Mouse (Mus musculus) embryonic facial prominence, embryonic 14.5 days (tissue): ENCODE results near the gene Ciz1. TPM values are rescaled to one million over a fixed set of nuclear protein-coding genes. Genes with fewer than 3 reads are reported as not detected.
A peak's percentile ranks its signal among the peaks of the same experiment; 100 is the strongest.

Source experiments
- ATAC-seq: fragments of 200-750 bp; cut with Nextera tagmentation; 2 replicates; pipeline ENCODE4 v1.8.0; 2017; ENCODE audit warnings: low read depth, moderate number of reproducible peaks, moderate TSS enrichment
- DNase-seq: peaks from one replicate; pipeline ENCODE4 v3.0.0-alpha.2; 2015; ENCODE audit warnings: low spot score
- H3K27ac ChIP-seq: fragments of 300-500 bp; sonication (generic); replicated peaks from 2 replicates; pipeline ENCODE4 v1.5.1; 2014; ENCODE audit warnings: low read depth, mild to moderate bottlenecking, low read length, moderate library complexity
- H3K27me3 ChIP-seq: fragments of 300-500 bp; sonication (generic); replicated peaks from 2 replicates; pipeline ENCODE4 v1.6.1; 2014; ENCODE audit warnings: low read length; ENCODE audit not compliant: control insufficient read depth, insufficient read depth
- H3K36me3 ChIP-seq: fragments of 300-500 bp; sonication (generic); 2 replicates; pipeline ENCODE4 v1.6.1; 2014; ENCODE audit warnings: low read length, mixed read lengths; ENCODE audit not compliant: control insufficient read depth, insufficient read depth
- H3K4me1 ChIP-seq: fragments of 300-500 bp; sonication (generic); 2 replicates; pipeline ENCODE4 v1.6.1; 2014; ENCODE audit warnings: antibody characterized with exemption, low read length; ENCODE audit not compliant: control insufficient read depth, insufficient read depth
- H3K4me2 ChIP-seq: fragments of 300-500 bp; sonication (generic); 2 replicates; pipeline ENCODE4 v1.6.1; 2014; ENCODE audit warnings: low read depth, mild to moderate bottlenecking, low read length, moderate library complexity, mixed read lengths
- H3K4me3 ChIP-seq: fragments of 300-500 bp; sonication (generic); 2 replicates; pipeline ENCODE4 v1.5.1; 2014; ENCODE audit warnings: low read depth, mild to moderate bottlenecking, low read length
- H3K9ac ChIP-seq: fragments of 300-500 bp; sonication (generic); 2 replicates; pipeline ENCODE4 v1.6.1; 2014; ENCODE audit warnings: low read depth, mild to moderate bottlenecking, low read length, moderate library complexity, mixed read lengths
- H3K9me3 ChIP-seq: fragments of 300-500 bp; sonication (generic); 2 replicates; pipeline ENCODE4 v1.6.1; 2016; ENCODE audit warnings: low read length; ENCODE audit not compliant: control insufficient read depth
- WGBS: fragments of 180-500 bp; shearing (Covaris S2); extraction: QIAGEN DNeasy Blood & Tissue Kit; methylation state at CpG from one replicate; pipeline ENCODE4 v1.1.7; 2014; 5-methylcytosine and 5-hydroxymethylcytosine counted together
- polyA plus RNA-seq: library from polyadenylated mRNA; unstranded; fragments of >200 nt; fragmentation: Nextera tagmentation; extraction: Ambion mirVana; gene quantifications from 2 replicates; pipeline ENCODE4 v1.2.1, GENCODE M21; 2014

Gene Ciz1
- polyA plus RNA-seq, 1 experiment from 2014 or later = 48.0 TPM

GRCm38 (mm10) chr2:32374191-32374590 is 22.1 kb downstream of the Ciz1 start:
- ATAC-seq (no peak), DNase-seq (no peak)
- Histone ChIP-seq H3K27ac (no peak overlapping the region), H3K36me3 (peaks cover 95% of the 10 kb centered on the region), H3K9ac (no peak overlapping the region), H3K4me1 (no peaks in the 10 kb centered on the region), H3K27me3 (no peaks in the 10 kb centered on the region), H3K4me3 (no peak overlapping the region), H3K4me2 (no peak overlapping the region), H3K9me3 (no peaks in the 10 kb centered on the region)
- 77% methylated on average over 10 of the region's 10 CpGs for WGBS

GRCm38 (mm10) chr2:32375317-32375940 is 23.3 kb downstream of the Ciz1 start:
- Histone ChIP-seq H3K9me3 (no peaks in the 10 kb centered on the region), H3K4me3 (no peak overlapping the region), H3K27ac (no peak overlapping the region), H3K4me1 (no peaks in the 10 kb centered on the region), H3K4me2 (no peak overlapping the region), H3K27me3 (no peaks in the 10 kb centered on the region), H3K9ac (no peak overlapping the region), H3K36me3 (peaks cover 90% of the 10 kb centered on the region)
- 93% methylated on average over 13 of the region's 13 CpGs for WGBS
- ATAC-seq (peak; percentile 17; the same call in 1 of the 2 replicates), DNase-seq (no peak)

GRCm38 (mm10) chr2:32376963-32377362 is 24.8 kb downstream of the Ciz1 start:
- 92% methylated on average over 8 of the region's 10 CpGs for WGBS
- H3K27me3 ChIP-seq = no peaks in the 10 kb centered on the region
- H3K4me3 ChIP-seq = no peak overlapping the region
- DNase-seq (no peak), ATAC-seq (no peak)
- no peaks in the 10 kb centered on the region for H3K4me1 ChIP-seq
- no peak overlapping the region for H3K27ac ChIP-seq
- H3K36me3 ChIP-seq = peaks cover 75% of the 10 kb centered on the region
- no peaks in the 10 kb centered on the region for H3K9me3 ChIP-seq
- no peak overlapping the region for H3K9ac ChIP-seq
- no peak overlapping the region for H3K4me2 ChIP-seq

- H3K27ac ChIP-seq = no peak overlapping the region
- 92% methylated on average over 7 of the region's 7 CpGs for WGBS
- ATAC-seq (no peak), DNase-seq (no peak)
- H3K36me3 ChIP-seq = peaks cover 48% of the 10 kb centered on the region
- no peaks in the 10 kb centered on the region for H3K27me3 ChIP-seq
- no peak overlapping the region for H3K4me3 ChIP-seq
- no peak overlapping the region for H3K9ac ChIP-seq
- no peak overlapping the region for H3K4me2 ChIP-seq
- H3K9me3 ChIP-seq = no peaks in the 10 kb centered on the region
- H3K4me1 ChIP-seq = no peaks in the 10 kb centered on the region
These were observed 27.9 kb downstream of the Ciz1 start for GRCm38 (mm10) chr2:32380001-32380500.

DNA sequence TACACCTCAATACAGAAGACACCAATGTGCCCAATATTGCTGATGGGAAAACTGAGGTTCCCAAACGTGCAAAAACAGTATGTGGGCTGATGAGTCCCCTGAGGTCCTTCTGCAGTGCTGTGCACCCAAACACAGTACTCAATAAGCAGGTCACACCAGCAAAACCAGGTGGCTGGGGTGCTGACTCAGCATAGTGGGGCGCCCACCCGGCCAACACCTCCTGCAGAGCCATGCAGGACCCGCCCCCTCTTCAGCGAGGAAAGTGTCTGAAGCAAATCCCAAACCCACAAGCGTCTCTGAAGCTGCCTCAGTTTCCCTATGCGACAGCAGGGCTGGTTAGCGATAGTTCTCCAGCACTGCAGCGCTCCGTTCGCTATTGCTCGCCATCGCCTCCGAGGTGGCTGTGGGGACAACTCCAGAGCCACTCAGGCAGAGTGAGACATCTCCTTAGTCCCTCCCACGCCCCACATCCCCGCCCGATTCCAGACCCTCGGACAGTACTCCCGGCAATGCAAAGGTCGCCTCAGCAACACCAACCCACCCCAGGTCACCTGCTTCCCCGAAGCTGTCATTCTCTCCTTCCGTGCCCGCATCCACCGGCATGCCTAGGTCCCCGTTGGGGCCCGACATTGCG is 29.1 kb downstream of the Ciz1 start:
- Histone ChIP-seq H3K36me3 (peaks cover 36% of the 10 kb centered on the region), H3K4me3 (peak overlapping the region; percentile 69), H3K27me3 (no peaks in the 10 kb centered on the region), H3K9ac (peak overlapping the region; percentile 69), H3K9me3 (no peaks in the 10 kb centered on the region), H3K4me2 (peak overlapping the region; percentile 98), H3K4me1 (no peaks in the 10 kb centered on the region), H3K27ac (no peak overlapping the region)
- WGBS = 1% methylated on average over 23 of the region's 27 CpGs
- ATAC-seq (peak; percentile 48), DNase-seq (peak; percentile 22)

DNA sequence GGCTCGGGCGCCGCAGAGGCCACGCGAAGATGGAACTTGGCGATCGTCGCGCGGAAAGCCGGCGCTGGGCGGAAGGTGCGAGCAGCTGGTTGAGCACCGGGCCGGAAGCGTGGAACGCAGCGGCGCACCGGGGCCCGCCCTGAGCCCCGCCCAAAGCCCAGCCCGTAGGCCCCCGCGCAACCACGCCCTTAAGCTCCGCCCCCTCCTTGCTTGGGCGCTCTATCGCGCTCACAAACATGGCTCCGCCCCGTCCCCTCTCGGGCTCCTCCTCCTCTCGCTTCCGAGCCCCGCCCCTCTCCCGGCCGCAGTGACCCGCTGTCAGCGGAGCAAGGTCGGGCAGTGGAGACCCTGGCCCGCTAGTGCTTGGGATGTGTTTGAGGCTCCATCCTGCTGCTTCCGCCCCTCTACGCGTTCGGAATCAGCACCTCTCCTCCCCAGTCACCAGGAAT is 29.7 kb downstream of the Ciz1 start, which contains the start of gene 1110008P14Rik:
Gene 1110008P14Rik, minus strand, starts transcription at position 164 of the 449 bp plus-strand sequence.
- Histone ChIP-seq H3K9ac (peak within 1 kb of the TSS; percentile 69), H3K27ac (no peak within 1 kb of the TSS), H3K9me3 (no peaks in the 10 kb centered on the region), H3K27me3 (no peaks in the 10 kb centered on the region), H3K4me2 (peak within 1 kb of the TSS; percentile 98), H3K36me3 (peaks cover 31% of the 10 kb centered on the region), H3K4me3 (peak within 1 kb of the TSS; percentile 69), H3K4me1 (no peaks in the 10 kb centered on the region)
- WGBS = 0% methylated on average over 26 of the region's 47 CpGs
- DNase-seq (peak; percentile 96), ATAC-seq (peak; percentile 92)

GRCm38 (mm10) chr2:32382689-32383088 is 30.6 kb downstream of the Ciz1 start:
- DNase-seq = no peak

DNA sequence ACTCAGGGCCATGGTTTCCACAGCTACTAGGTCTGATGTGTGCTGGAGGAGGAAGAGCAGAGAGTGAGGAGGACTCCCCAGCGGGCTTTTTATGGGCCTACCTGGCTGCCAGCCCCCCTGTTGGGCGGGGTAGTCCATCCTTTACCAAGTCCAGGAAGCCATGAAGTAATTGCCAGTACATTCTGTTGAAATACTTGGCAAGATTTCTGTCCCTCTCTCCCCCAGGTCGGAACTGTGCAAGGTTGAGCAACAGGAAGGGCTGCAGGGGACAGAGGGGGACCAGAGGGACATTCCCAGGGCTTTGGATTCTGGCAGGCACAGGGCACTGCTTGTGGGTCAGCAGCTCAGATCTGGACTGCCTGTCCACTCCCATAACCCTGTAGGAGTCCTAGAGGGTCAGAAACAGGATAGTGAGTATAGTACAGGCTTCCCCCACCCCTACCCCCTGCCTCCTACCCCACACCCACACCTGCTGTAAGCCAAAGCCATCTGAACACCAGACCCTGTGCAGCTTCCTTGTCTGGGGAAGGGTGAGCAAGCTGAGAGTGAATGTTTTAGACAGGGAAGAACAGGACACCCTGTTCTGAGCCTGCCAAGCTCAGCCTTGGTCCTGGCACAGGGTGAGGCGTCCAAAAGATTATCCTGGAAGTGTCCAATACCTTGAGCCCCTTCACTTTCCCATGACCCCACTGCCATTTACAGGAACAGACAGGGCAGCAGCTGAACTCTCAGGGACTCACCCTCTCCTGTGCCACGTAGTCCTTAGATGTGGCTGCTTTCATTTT is 35.8 kb downstream of the Ciz1 start, which contains the start of gene Lcn2:
Gene Lcn2, minus strand, starts transcription at position 547 of the 785 bp plus-strand sequence.
- H3K9me3 ChIP-seq = no peaks in the 10 kb centered on the region
- no peak within 1 kb of the TSS for H3K4me3 ChIP-seq
- no peak within 1 kb of the TSS for H3K4me2 ChIP-seq
- no peak within 1 kb of the TSS for H3K27ac ChIP-seq
- H3K4me1 ChIP-seq = no peaks in the 10 kb centered on the region
- WGBS = 58% methylated on average over 5 of the region's 5 CpGs
- ATAC-seq (no peak), DNase-seq (no peak)
- H3K9ac ChIP-seq = 0 out of 2 replicates have a peak within 1 kb of the TSS, but pooled peaks have one; percentile 6
- no peaks in the 10 kb centered on the region for H3K27me3 ChIP-seq
- no peaks in the 10 kb centered on the region for H3K36me3 ChIP-seq

More at GRCm38 (mm10) chr2:32382689-32383088, 30.6 kb downstream of the Ciz1 start:
- Histone ChIP-seq H3K4me1 (no peaks in the 10 kb centered on the region), H3K4me2 (no peak overlapping the region), H3K4me3 (no peak overlapping the region), H3K9me3 (no peaks in the 10 kb centered on the region), H3K27ac (no peak overlapping the region), H3K27me3 (no peaks in the 10 kb centered on the region), H3K9ac (no peak overlapping the region), H3K36me3 (peaks cover 22% of the 10 kb centered on the region)
- WGBS = 75% methylated on average over 2 of the region's 2 CpGs
- no peak for ATAC-seq
